Mouse (Mus musculus) spleen, adult 2 months (tissue): ENCODE measurements around the gene Map4k4.

Experiments used
- CTCF ChIP-seq: fragments of 200-500 bp; IDR thresholded peaks from 2 replicates; pipeline ENCODE4 v1.5.1; 2011; ENCODE audit warnings: mild to moderate bottlenecking, inconsistent platforms; ENCODE audit not compliant: insufficient read depth, insufficient read length, insufficient replicate concordance; ENCODE audit errors: extremely low read depth
- POLR2A ChIP-seq: fragments of 200-500 bp; IDR thresholded peaks from 2 replicates; pipeline ENCODE4 v1.6.1; 2011; ENCODE audit warnings: low read depth, low read length, inconsistent platforms

GRCm38 (mm10) chr1:39920616-39921015, 19.9 kb downstream of the Map4k4 start:
- TF ChIP-seq CTCF, result no peak
- TF ChIP-seq POLR2A, result no peak
